Mouse (Mus musculus) telencephalon, adult 2 months (tissue): Measurements from ENCODE around the gene Cd22.
"Not testable (repeated sequence)": the region's sequence is repeated elsewhere in the genome, so short reads cannot be mapped to it uniquely, and the experiment has no call there.

Source experiments
- DNase-seq: peaks from one replicate; pipeline ENCODE4 v3.0.0-alpha.2; 2011; ENCODE audit warnings: low read depth, low spot score

Gene Cd22

GRCm38 (mm10) chr7:30880176-30880575, at the start of gene Cd22:
TSS of gene Cd22 (minus strand) at chr7:30880342.
- no peak for DNase-seq

DNA sequence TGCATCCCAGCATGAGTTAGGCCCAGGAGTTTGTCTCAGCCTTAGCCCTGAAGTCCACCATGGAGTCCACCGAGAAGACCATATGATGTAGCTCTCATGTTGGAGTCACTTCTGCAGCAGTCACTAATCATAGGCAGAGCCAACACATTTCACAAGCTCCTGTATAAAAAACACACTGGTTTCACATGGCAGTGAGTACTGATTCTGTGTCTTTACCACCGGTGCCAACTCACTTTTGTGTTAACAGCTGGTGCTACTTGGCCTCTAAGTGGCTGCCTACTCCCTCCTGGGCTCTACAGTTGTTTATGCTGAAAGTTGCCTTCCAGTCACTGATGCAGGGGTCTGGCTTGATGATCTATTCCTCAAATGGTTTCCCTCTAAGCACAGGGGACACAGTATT, 44.4 kb upstream of the Cd22 start, which contains the start of gene Hamp2:
TSS of gene Hamp2 (minus strand) at position 101 of the 400 bp plus-strand sequence.
- DNase-seq: not testable (repeated sequence)

GRCm38 (mm10) chr7:30924071-30924470, 43.9 kb upstream of the Cd22 start:
- no peak for DNase-seq

- not testable (repeated sequence) for DNase-seq
These were observed 42.3 kb upstream of the Cd22 start for GRCm38 (mm10) chr7:30922490-30922889.

GRCm38 (mm10) chr7:30920217-30920616, 40.1 kb upstream of the Cd22 start:
- no peak for DNase-seq

GRCm38 (mm10) chr7:30917219-30917618, 37.1 kb upstream of the Cd22 start:
- DNase-seq: no peak

- peak; percentile 27 for DNase-seq
These were observed 36.6 kb upstream of the Cd22 start for GRCm38 (mm10) chr7:30916713-30917112.

GRCm38 (mm10) chr7:30914732-30915131, 34.6 kb upstream of the Cd22 start, which contains the start of gene Mag:
TSS of gene Mag (minus strand) at chr7:30914873.
- DNase-seq: peak; percentile 31

DNA sequence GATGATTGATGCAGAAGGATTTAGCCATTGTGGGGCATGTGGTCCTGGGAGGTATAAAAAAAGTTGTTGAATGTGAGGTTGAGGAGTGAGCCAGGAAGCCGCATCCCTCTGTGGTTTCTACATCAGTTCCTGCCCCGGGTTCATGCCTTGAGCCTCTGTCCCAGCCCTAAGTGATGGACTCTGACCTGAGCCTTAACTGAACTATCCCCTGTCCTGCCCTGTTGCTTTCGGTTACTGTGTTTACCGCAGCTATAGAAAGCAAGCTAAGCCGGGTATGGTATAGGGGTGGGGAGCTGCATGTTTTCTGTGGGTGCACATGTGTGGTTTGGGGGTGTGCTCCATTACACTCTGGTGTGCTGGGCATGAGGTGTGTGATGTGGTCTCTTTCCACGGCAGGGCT, 29.6 kb upstream of the Cd22 start:
- DNase-seq: no peak

- DNase-seq: no peak
These were observed 28.9 kb upstream of the Cd22 start for GRCm38 (mm10) chr7:30908992-30909431.

DNA sequence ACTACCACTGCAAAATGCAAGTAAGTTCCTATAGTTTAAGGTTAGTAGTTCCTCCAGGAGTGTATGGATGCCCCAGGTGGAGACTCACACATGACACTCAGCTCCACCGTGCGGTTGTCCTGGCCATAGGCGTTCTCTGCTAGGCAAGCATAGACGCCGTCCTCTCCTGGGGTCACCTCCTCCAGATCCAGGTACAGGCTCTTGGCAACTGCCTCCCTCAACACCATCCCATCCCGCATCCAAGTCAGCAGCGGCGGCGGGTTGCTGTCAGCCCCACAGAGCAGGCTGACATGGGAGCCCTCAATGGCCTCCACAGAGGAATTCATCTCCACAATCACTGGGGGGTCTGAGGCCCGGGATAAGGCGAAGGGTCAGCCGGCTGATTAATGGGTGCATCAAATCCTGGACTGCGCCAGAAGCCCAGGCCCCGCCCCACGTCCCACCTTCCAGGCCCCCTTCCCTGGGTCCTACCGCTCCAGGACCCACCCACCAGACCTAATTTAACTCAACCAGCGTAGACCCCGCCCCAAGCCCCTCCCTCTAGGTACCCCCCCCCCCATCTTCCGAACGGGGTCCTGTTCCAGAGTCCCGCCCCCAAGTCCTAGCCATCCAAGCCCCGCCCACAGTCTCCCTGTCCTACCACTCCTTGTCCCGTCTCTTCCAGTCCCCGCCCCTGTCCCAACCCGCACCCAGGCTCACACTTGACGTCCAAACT, 28.3 kb upstream of the Cd22 start:
- DNase-seq: no peak

DNA sequence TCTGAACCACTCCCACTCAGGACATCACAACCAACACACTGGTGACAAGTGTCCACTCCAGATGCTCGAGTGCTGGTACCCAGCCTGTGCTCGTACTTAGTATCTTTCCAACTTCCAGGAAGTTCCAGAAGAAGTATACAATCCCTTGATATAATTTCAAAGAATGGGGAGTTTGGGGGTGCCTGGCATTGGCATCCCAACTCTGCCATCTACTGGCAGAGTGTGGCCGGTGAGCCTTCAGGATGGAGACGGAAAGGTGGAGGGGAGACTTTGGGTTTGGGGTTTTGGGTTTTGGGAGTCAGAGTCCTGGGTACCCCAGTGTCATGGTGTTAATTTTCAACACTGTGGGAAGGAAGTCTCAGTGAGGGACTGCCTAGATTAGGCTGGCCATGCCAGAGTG, 23.9 kb upstream of the Cd22 start:
- no peak for DNase-seq

GRCm38 (mm10) chr7:30895217-30895616, 15.1 kb upstream of the Cd22 start:
- DNase-seq: no peak

GRCm38 (mm10) chr7:30892515-30892914, 12.4 kb upstream of the Cd22 start:
- no peak for DNase-seq

GRCm38 (mm10) chr7:30891746-30892145, 11.6 kb upstream of the Cd22 start:
- DNase-seq: no peak

- no peak for DNase-seq
These were observed 10.5 kb upstream of the Cd22 start for GRCm38 (mm10) chr7:30890681-30891080.

- DNase-seq: no peak
These were observed 8.6 kb upstream of the Cd22 start for GRCm38 (mm10) chr7:30888786-30889185.

- DNase-seq: no peak
These were observed 7.5 kb upstream of the Cd22 start for GRCm38 (mm10) chr7:30887568-30888188.

DNA sequence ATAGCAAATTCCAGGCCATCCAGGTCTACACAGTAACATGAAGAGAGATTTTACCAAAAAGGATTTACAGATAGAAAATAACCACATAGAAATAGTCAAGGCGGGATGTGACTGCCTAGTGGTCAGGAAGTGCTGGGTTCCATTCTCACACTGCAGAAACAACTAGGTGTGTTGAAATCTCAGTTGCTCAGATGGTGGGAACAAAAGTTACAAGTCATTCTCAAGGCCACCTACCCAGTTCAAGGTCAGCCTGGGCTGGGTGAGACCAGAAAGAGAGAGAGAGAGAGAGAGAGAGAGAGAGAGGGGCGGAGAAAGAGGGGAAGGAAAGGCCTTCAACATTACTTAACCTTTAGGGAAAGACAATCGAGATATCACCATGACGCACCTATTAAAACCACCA, 6.7 kb upstream of the Cd22 start:
- DNase-seq: no peak

- no peak for DNase-seq
These were observed 3.9 kb upstream of the Cd22 start for GRCm38 (mm10) chr7:30884047-30884446.

DNA sequence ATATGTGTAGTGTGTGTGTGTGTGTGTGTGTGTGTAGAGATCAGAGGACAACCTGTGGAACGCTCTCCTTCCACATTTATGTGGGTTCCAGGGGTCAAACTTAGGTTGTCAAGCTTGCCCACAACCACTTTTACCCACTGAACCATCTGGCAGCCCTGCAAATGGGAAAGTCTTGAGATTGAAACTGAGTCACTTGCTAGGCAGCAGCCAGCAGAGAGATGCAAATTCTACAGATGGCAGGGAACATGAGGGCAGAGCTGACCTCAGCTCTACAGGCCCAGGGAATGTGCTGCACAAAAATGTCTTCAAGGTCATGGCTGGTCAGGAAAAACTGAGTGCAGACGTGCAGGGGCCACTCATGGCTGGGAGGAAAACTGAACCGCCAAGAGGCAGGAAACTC, 1.2 kb upstream of the Cd22 start:
- DNase-seq: no peak

DNA sequence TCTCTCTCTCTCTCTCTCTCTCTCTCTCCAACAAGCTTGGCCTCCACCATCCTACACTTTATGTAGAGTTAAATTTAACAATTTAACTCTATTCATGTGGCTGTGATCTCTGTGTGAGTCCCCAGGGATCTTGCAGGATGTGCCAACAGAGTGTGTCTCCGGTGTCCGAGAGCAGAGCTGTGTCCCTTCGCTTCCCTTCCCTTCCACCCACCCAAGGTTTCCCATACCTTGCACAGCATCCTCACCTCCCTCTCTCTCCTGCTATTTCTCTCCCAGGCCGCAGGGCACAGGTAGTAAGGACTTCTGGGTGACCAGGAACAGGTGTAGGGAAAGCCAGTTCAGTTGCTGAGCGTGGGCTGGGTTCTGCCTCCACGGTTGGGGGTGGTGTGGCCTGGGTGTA, 1.2 kb downstream of the Cd22 start:
- DNase-seq: no peak

GRCm38 (mm10) chr7:30873083-30873482, 7.1 kb downstream of the Cd22 start:
- no peak for DNase-seq
